Mouse (Mus musculus): ENCODE measurements around the gene Pou2f2. TPM values are rescaled to one million over a fixed set of nuclear protein-coding genes. Genes with fewer than 3 reads are reported as not detected.
A peak's percentile ranks its signal among the peaks of the same experiment; 100 is the strongest.

The Pou2f2 gene
- polyA plus RNA-seq, 1 experiment from 2014 or later, result 13.6 TPM

DNA sequence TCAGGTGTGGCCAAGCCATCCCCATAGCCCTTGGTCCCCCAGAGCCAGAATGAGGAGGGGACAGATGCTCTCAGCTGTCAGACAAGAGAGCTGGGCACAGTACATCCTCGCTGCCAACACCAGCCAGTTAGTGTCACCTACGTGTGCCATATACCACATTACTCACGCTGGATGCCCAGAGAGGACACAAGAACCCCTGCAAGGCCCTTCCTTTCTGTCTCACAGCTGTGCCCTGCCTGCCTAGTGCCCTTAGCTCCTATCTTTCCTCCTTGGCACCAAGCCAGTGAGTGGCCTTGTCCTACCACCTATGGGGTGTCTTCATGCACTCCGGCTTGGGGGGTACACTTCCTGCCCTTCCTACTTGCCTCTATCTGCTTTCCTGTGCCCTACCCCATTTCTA lies 24.9 kb downstream of the Pou2f2 start:
- Histone ChIP-seq H3K27ac (replicated peaks) (peak overlapping the region; percentile 92), H3K36me3 (no peaks in the 10 kb centered on the region), H3K4me1 (peaks cover 74% of the 10 kb centered on the region), H3K27me3 (ENCODE audit: low read depth, poor library complexity, severe bottlenecking) (peaks cover 86% of the 10 kb centered on the region), H3K4me3 (peak overlapping the region; percentile 50), H3K9me3 (replicated peaks) (no peaks in the 10 kb centered on the region)
- WGBS, result 88% methylated on average over 4 of the region's 4 CpGs
- no peak for DNase-seq (ENCODE audit: low spot score)

DNA sequence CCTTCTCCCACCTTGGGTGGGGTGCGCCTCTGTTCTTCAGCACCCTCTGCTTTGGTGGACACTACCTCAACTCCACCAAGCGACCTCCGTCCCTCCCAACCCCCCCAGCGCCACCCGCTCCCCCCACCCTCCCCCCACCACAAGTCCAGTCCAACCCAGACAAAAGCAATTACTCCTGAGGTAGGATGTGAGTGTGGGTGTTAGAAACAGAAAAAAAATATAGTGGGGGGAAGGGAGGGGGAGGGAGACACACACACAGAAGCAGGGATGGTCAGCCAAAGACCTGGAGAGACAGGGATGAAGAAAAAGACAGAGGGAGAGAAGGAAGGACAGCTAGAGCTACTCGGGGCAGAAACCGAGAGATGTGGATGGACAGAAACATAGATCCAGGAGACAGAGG lies 25.7 kb downstream of the Pou2f2 start:
- Histone ChIP-seq H3K9me3 (replicated peaks) (no peaks in the 10 kb centered on the region), H3K36me3 (no peaks in the 10 kb centered on the region), H3K4me3 (peak overlapping the region; percentile 50), H3K4me1 (peaks cover 82% of the 10 kb centered on the region), H3K27ac (replicated peaks) (peak overlapping the region; percentile 92), H3K27me3 (ENCODE audit: low read depth, poor library complexity, severe bottlenecking) (peaks cover 87% of the 10 kb centered on the region)
- 60% methylated on average over 7 of the region's 7 CpGs for WGBS
- no peak for DNase-seq (ENCODE audit: low spot score)

DNA sequence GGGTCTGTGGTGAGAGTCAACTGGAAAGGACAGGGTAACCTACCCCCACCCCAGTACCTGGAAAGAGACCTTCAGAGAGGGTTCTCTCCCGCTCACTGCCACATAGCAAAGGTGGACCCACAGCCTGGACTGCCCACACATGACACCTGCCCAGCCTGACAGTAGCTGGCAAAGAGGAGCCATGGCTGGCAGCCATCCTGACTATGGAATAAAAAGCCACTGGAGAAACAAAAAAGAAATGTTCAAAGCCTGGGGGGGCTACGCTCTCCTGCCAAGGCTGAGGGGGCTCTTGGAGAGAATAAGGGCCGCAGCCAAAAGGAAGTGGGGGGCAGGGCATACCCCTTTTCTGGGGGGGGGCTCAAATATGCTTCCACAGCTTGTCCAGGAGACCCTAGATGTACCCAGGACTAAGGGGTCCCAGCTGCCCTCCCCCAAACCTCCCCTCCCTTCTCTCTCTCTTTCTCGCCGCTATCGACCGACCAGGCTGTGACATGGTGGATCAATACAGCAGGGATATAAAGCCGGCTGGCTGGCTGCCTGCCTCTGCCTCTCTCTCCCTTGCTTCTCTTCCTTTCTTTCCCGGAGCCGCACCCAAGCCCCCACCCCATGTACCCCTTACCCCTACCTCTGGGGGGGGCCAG lies 27.5 kb downstream of the Pou2f2 start:
- Histone ChIP-seq H3K27ac (replicated peaks) (peak overlapping the region; percentile 92), H3K9me3 (replicated peaks) (no peaks in the 10 kb centered on the region), H3K4me1 (peaks cover 95% of the 10 kb centered on the region), H3K4me3 (peak overlapping the region; percentile 50), H3K27me3 (ENCODE audit: low read depth, poor library complexity, severe bottlenecking) (peaks cover 92% of the 10 kb centered on the region), H3K36me3 (no peaks in the 10 kb centered on the region)
- no peak for DNase-seq (ENCODE audit: low spot score)
- 36% methylated on average over 10 of the region's 10 CpGs for WGBS

DNA sequence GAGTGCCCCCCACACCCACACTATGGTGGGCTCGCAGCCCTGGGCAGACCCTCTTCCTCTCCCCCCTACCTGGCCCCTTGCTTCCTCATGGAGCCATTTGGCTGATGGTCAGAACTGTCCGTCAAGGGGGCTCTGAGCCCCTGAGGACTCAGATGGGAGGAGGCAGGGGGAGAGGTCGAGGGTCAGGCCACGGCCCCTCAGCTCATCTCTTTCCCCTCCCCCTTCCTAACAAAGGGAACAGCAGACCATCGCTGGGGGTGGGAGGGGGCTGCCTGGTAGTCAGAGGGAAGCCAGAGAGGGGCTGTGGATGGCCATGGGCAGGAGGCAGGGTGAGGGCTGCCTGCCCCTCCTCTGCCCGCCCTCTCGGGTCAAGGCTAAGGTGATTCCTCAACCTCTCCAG lies 28.5 kb downstream of the Pou2f2 start:
- Histone ChIP-seq H3K27me3 (ENCODE audit: low read depth, poor library complexity, severe bottlenecking) (peaks cover 86% of the 10 kb centered on the region), H3K4me1 (peaks cover 85% of the 10 kb centered on the region), H3K27ac (replicated peaks) (peak overlapping the region; percentile 92), H3K36me3 (no peaks in the 10 kb centered on the region), H3K4me3 (peak overlapping the region; percentile 50), H3K9me3 (replicated peaks) (no peaks in the 10 kb centered on the region)
- peak; percentile 90 for DNase-seq (ENCODE audit: low spot score)
- WGBS, result 0% methylated on average over 7 of the region's 7 CpGs

DNA sequence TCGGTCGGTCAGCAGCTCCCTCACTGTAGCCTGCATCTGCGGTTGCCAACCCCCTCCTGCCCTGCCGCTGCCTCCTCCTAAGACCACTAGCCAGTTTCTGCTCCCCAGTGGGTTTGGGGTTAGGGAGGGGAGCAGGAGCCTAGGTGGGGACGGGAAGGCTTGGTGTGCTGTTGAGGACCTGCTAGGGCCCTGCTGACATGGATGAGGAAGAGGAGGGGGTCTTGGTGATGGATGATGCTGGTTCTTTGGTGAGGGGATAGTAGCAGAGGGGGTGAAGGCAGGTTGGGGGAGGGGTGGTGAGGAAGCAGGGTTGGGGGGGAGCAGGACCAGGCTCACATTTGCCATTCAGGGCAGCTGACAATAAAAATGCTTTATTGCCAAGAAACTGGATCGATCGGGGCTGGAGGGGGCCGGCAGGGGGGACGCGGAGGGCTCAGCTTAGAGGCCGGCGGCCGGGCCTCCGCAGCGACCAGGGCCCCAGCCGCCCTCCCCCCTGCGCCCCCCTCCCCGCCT lies 29.3 kb downstream of the Pou2f2 start:
- WGBS, result 1% methylated on average over 17 of the region's 18 CpGs
- DNase-seq (ENCODE audit: low spot score), result peak; percentile 67
- Histone ChIP-seq H3K36me3 (no peaks in the 10 kb centered on the region), H3K27me3 (ENCODE audit: low read depth, poor library complexity, severe bottlenecking) (peaks cover 84% of the 10 kb centered on the region), H3K9me3 (replicated peaks) (no peaks in the 10 kb centered on the region), H3K4me1 (peaks cover 80% of the 10 kb centered on the region), H3K4me3 (peak overlapping the region; percentile 50), H3K27ac (replicated peaks) (peak overlapping the region; percentile 92)

DNA sequence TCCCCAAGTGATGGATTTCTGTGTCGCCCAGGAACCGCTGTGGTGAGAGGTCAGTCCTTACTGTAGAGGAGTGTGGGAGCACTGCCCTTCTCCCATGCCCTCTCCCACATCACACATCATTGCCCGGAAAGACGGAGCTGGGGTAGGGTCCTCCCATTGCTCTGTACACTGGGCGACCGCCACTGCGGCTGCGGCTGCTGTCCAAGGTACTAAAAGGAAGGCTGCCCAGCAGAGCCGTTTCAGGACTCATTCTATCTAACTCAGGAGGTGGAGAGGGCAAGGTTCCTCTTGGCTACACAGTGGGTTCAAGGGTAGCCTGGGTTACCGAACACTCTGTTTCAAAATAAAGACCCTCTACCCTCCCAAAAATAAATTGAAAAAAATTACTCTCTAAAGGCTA lies 33.6 kb downstream of the Pou2f2 start:
- Histone ChIP-seq H3K27ac (replicated peaks) (no peak overlapping the region), H3K27me3 (ENCODE audit: low read depth, poor library complexity, severe bottlenecking) (peaks cover 66% of the 10 kb centered on the region), H3K36me3 (no peaks in the 10 kb centered on the region), H3K4me3 (no peak overlapping the region), H3K9me3 (replicated peaks) (no peaks in the 10 kb centered on the region), H3K4me1 (peaks cover 37% of the 10 kb centered on the region)
- peak; percentile 63 for DNase-seq (ENCODE audit: low spot score)
- WGBS, result 7% methylated on average over 10 of the region's 10 CpGs

DNA sequence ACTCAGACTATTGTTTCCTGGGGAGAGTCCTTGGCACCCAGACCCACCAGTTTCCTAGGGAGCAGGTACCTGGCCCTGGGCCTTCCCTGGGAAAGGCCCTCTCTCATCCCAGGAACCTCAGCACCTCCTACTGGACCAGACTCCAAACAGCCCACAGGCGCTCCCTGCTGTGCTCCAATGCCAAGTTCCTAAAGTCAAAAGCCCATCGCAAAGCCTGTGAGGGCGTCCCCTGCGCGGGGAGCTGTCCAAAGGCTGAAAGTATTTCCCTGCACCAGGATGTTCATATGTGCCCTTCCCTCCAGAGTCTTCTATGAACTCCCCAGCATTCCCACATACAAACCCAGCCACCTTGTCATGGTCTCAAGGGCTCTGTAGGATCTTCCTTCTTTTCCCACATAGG lies 37.8 kb downstream of the Pou2f2 start:
- H3K4me3 ChIP-seq, result no peak overlapping the region
- 4% methylated on average over 5 of the region's 5 CpGs for WGBS
- H3K27me3 ChIP-seq (ENCODE audit: low read depth, poor library complexity, severe bottlenecking), result peaks cover 56% of the 10 kb centered on the region
- H3K4me1 ChIP-seq, result peaks cover 3% of the 10 kb centered on the region; the same call in 1 of the 2 replicates
- H3K27ac ChIP-seq (replicated peaks), result no peak overlapping the region
- H3K9me3 ChIP-seq (replicated peaks), result no peaks in the 10 kb centered on the region
- H3K36me3 ChIP-seq, result no peaks in the 10 kb centered on the region
- DNase-seq (ENCODE audit: low spot score), result peak; percentile 55

DNA sequence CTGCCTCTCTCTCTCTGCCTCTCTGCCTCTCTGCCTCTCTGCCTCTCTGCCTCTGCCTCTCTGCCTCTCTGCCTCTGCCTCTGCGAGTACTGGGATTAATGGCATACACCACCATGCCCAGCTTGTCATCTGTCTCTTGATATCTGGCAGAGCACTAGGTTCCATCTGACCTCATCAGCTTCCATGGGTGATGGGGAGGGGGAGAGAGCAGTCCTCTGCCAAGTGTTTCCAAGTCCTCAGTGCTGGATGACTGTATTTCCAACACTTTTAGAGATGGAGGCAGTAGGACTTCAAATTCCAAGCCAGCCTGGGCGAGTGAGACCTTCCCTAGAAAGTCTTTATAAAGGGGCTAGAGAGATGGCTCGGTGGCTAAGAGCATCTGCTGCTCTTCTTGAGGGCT lies 42.0 kb downstream of the Pou2f2 start:
- no peak overlapping the region for H3K27ac ChIP-seq (replicated peaks)
- peaks cover 4% of the 10 kb centered on the region; the same call in 1 of the 2 replicates for H3K36me3 ChIP-seq
- no peak overlapping the region for H3K4me3 ChIP-seq
- H3K9me3 ChIP-seq (replicated peaks), result peaks cover 8% of the 10 kb centered on the region; the same call in 1 of the 2 replicates
- peaks cover 80% of the 10 kb centered on the region for H3K27me3 ChIP-seq (ENCODE audit: low read depth, poor library complexity, severe bottlenecking)
- 56% methylated on average over 3 of the region's 3 CpGs for WGBS
- DNase-seq (ENCODE audit: low spot score), result no peak
- H3K4me1 ChIP-seq, result peaks cover 28% of the 10 kb centered on the region

DNA sequence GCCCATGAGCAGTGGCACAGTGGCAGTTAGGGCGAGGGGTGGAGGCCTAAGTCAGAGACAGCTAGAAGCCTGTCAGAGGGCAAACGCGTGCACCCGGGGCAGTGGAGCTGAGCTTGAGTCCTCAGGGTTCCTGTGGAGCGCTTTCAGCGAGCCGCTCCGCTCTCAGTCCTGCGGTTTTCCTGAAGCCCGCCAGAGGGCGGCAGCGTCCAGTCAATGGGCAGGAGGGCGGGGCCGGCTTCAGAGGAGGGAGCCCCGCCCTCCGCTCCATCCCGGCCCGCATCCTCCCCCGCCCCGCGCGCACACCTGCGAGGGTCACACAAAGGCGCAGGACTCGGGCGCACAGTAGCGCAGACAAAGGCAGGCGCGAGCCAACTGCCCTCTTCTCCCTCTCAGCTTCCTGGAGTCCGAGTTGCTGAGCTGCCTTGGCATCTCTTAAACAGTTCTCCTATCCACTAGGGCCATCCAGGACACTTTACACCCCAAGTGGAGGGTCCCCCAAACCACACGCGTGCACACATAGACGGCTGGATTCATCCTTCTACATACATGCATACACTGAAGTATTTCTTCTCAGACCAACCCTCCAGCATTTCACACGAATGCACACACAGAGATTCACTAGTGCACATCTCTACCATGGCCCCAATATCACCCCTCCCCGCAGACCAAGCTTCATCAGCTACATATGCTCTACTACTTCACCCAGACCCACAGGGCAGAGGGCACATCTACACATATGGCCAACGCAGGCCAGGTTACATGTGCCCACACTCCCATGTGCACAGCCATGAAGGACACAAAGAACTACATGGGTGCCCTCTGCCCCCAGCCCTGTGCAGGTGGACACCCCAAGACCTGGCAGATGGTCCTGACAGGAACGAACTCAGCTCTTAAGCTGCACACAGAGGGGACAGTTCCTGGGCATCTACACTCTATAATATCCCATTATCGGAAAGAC lies 46.2 kb downstream of the Pou2f2 start:
- Histone ChIP-seq H3K9me3 (replicated peaks) (peaks cover 8% of the 10 kb centered on the region; the same call in 1 of the 2 replicates), H3K27me3 (ENCODE audit: low read depth, poor library complexity, severe bottlenecking) (peaks cover 85% of the 10 kb centered on the region), H3K4me1 (peaks cover 35% of the 10 kb centered on the region), H3K36me3 (peaks cover 4% of the 10 kb centered on the region; the same call in 1 of the 2 replicates), H3K4me3 (peak overlapping the region; percentile 43), H3K27ac (replicated peaks) (peak overlapping the region; percentile 47)
- 7% methylated on average over 37 of the region's 38 CpGs for WGBS
- DNase-seq (ENCODE audit: low spot score), result peak; percentile 87

DNA sequence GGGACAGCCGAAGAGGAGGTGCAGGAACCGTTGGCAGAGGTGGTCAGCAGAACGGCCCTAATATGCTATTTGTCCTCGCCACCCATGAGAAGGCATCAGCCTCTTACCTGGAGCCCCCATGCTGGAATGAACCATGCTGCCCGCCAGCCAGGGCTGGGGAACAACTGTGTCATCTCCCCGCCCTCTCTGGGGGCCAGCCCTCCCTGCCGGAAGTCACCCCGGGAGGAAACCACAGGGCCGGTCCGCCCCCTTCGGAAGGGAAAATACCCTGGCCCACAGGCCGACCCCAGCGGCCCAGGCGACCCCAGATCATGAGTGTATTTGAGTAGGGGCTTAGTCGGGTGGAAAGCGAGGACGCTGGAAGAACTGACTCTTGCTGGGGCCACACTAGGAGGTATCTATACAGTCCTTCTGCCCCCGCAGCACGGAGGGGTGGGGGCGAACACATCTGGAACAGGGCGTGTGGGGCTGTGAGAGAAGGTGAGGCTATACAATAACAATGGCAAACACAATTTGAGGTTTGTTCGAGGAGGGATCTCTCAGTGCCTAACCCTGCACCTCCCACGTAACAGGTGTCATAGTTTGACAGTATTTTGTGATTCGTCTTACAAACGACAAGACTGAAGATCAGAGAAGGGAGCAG lies 47.1 kb downstream of the Pou2f2 start:
- 7% methylated on average over 25 of the region's 25 CpGs for WGBS
- H3K36me3 ChIP-seq, result peaks cover 4% of the 10 kb centered on the region; the same call in 1 of the 2 replicates
- H3K27me3 ChIP-seq (ENCODE audit: low read depth, poor library complexity, severe bottlenecking), result peaks cover 76% of the 10 kb centered on the region
- peak overlapping the region; percentile 43 for H3K4me3 ChIP-seq
- no peak overlapping the region for H3K27ac ChIP-seq (replicated peaks)
- no peak for DNase-seq (ENCODE audit: low spot score)
- H3K9me3 ChIP-seq (replicated peaks), result peaks cover 8% of the 10 kb centered on the region; the same call in 1 of the 2 replicates
- peaks cover 35% of the 10 kb centered on the region for H3K4me1 ChIP-seq

DNA sequence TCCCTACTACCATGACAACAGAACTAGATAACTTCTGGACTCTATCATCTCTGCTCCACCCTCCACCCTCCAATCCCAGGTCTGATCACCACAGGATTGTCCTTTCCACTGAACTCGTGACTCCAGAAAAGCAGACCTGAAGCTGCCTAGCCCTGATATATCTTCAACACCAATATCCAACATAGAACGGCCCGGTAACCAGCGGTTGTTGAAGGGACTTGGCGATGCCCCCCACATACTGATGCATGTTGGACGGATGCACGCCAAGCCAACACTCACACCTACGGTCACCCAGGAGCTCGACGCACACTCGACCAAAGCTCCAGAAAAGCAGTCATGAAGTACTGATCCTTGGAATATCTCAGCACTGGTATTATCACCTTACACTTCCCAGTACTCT lies 48.3 kb downstream of the Pou2f2 start:
- Histone ChIP-seq H3K4me3 (no peak overlapping the region), H3K27me3 (ENCODE audit: low read depth, poor library complexity, severe bottlenecking) (peaks cover 68% of the 10 kb centered on the region), H3K4me1 (peaks cover 35% of the 10 kb centered on the region), H3K9me3 (replicated peaks) (peaks cover 8% of the 10 kb centered on the region; the same call in 1 of the 2 replicates), H3K36me3 (peaks cover 4% of the 10 kb centered on the region; the same call in 1 of the 2 replicates), H3K27ac (replicated peaks) (no peak overlapping the region)
- no peak for DNase-seq (ENCODE audit: low spot score)
- 89% methylated on average over 11 of the region's 11 CpGs for WGBS

DNA sequence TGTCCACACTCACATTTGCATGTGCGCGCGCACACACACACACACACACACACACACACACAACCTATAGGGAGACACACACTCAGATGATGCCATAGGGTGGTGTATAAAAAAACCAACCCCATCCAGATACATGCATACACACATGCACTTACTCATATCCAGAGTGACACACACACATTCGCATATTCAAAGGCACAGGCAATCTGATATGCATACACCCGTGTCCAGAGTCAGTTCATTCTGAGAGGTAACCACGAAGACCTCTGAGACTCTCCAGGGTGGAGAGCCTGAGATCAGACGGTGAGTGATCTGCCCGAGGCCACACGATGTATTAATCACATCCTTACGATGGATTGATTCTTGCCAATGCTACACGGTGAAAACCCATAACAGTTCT lies 49.0 kb downstream of the Pou2f2 start:
- H3K4me1 ChIP-seq, result peaks cover 35% of the 10 kb centered on the region
- no peak for DNase-seq (ENCODE audit: low spot score)
- H3K27me3 ChIP-seq (ENCODE audit: low read depth, poor library complexity, severe bottlenecking), result peaks cover 61% of the 10 kb centered on the region
- H3K27ac ChIP-seq (replicated peaks), result no peak overlapping the region
- 83% methylated on average over 11 of the region's 11 CpGs for WGBS
- H3K4me3 ChIP-seq, result no peak overlapping the region
- H3K9me3 ChIP-seq (replicated peaks), result peaks cover 2% of the 10 kb centered on the region; the same call in 1 of the 2 replicates
- H3K36me3 ChIP-seq, result peaks cover 2% of the 10 kb centered on the region; the same call in 1 of the 2 replicates

All from midbrain, embryonic 10.5 days (tissue).